Mouse (Mus musculus) forebrain, embryonic 10.5 days (tissue): ENCODE data around the gene Il1b. TPM values are rescaled to one million over a fixed set of nuclear protein-coding genes. Genes with fewer than 3 reads are reported as not detected.

Source experiments
- polyA plus RNA-seq: library from polyadenylated mRNA; unstranded; fragments of >200 nt; fragmentation: Nextera tagmentation; extraction: Ambion mirVana; gene quantifications from 2 replicates; pipeline ENCODE4 v1.2.1, GENCODE M21; 2016

Gene Il1b
- polyA plus RNA-seq, 1 experiment from 2014 or later = not detected

Other genes starting within 250 kb of the Il1b start
- gene Chchd5, start 241.4 kb downstream of the Il1b start, polyA plus RNA-seq = 24.1 and 25.2 TPM in 2 replicates
- 57.2 and 57.9 TPM in 2 replicates for gene Slc20a1, start 172.4 kb downstream of the Il1b start, polyA plus RNA-seq
- 65.8 and 69.1 TPM in 2 replicates for gene Ckap2l, start 73.9 kb downstream of the Il1b start, polyA plus RNA-seq
- not detected in 2 replicates for gene Il1a, start 61.2 kb downstream of the Il1b start, polyA plus RNA-seq
- not detected in 2 replicates for gene F830045P16Rik, start 165.5 kb upstream of the Il1b start, polyA plus RNA-seq
- gene Sirpa, start 221.7 kb upstream of the Il1b start, polyA plus RNA-seq = 15.6 and 16.0 TPM in 2 replicates